Mouse (Mus musculus) megakaryocyte, embryonic 14.5 days (primary cell): ENCODE measurements around the gene Zc3h12a. TPM values are rescaled to one million over a fixed set of nuclear protein-coding genes. Genes with fewer than 3 reads are reported as not detected.

Experiments used
- H3K27me3 ChIP-seq: replicated peaks from 2 replicates; pipeline ENCODE3; 2012; ENCODE audit warnings: inconsistent platforms
- H3K36me3 ChIP-seq: replicated peaks from 2 replicates; pipeline ENCODE3; 2012; ENCODE audit warnings: low read length, inconsistent platforms, mixed read lengths
- H3K4me1 ChIP-seq: 2 replicates; pipeline ENCODE4 v1.6.1; 2012; ENCODE audit warnings: inconsistent platforms
- H3K4me3 ChIP-seq: replicated peaks from 2 replicates; pipeline ENCODE3; 2012; ENCODE audit warnings: moderate library complexity, mild to moderate bottlenecking, inconsistent platforms
- H3K9me3 ChIP-seq: 2 replicates; pipeline ENCODE4 v1.6.1; 2012; ENCODE audit warnings: inconsistent platforms
- FLI1 ChIP-seq: IDR thresholded peaks from 2 replicates; pipeline ENCODE4 v1.6.1; 2012; ENCODE audit warnings: low read length, inconsistent platforms, mixed read lengths
- GATA1 ChIP-seq: IDR thresholded peaks from 3 replicates; pipeline ENCODE4 v1.6.1; 2012; ENCODE audit warnings: mixed read lengths, low read length, inconsistent platforms, borderline replicate concordance
- polyA plus RNA-seq: library from polyadenylated mRNA; stranded (reverse); fragments of >175 nt; gene quantifications from 2 replicates; pipeline ENCODE4 v1.2.3, GENCODE M21; 2012; ENCODE audit warnings: low replicate concordance; ENCODE audit not compliant: insufficient read depth

Zc3h12a gene
- polyA plus RNA-seq, 1 experiment = 20.5 TPM

DNA sequence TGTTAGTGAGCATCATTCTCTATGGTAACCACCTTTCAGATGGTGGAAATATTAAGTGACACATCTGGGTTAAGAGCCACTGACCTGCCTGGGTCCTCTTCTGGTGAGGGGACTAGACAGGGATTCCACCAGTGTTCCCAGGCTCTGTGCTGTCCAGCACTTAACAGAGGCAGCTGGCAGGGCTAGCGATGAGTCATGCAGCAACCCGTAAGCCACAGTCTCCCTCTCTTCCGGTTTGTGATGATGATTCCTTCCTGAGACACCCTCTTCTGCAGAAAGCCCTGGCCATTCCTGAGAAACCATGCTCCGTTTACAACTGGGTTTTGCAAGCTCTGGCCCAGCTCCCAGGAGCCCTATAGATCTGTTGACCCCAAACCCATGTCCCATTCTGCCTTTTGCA, 3.9 kb upstream of the Zc3h12a start:
- Histone ChIP-seq H3K27me3 (peaks cover 2% of the 10 kb centered on the region), H3K36me3 (peaks cover 6% of the 10 kb centered on the region), H3K9me3 (no peaks in the 10 kb centered on the region), H3K4me1 (peaks cover 78% of the 10 kb centered on the region), H3K4me3 (peak overlapping the region; percentile 89)
- peak; percentile 33; the same call in 1 of the 2 replicates for TF ChIP-seq FLI1
- TF ChIP-seq GATA1 = no peak

DNA sequence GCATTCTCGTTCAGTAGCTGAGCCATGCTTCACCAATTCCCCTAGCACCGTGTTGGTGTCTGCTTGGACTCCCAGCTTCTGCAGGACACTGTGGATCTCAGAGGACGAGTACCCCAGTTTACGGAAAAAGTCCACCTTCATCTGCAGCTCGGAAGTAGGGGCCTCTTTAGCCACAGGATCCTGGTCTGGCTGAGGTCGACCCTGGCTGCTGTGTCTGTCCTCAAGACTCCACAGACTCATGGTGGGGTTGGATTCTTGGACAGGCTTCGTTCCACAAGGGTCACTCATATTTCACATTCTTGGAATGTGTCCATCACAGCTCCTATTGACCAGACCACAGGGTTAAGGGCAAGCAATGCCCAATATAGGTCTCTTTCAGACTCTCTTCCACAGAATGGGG, 879 bp downstream of the Zc3h12a start:
- no peaks in the 10 kb centered on the region for H3K27me3 ChIP-seq
- peaks cover 50% of the 10 kb centered on the region for H3K36me3 ChIP-seq
- no peaks in the 10 kb centered on the region for H3K9me3 ChIP-seq
- TF ChIP-seq FLI1 (no peak), GATA1 (no peak)
- H3K4me1 ChIP-seq = peaks cover 91% of the 10 kb centered on the region
- H3K4me3 ChIP-seq = peak overlapping the region; percentile 99

DNA sequence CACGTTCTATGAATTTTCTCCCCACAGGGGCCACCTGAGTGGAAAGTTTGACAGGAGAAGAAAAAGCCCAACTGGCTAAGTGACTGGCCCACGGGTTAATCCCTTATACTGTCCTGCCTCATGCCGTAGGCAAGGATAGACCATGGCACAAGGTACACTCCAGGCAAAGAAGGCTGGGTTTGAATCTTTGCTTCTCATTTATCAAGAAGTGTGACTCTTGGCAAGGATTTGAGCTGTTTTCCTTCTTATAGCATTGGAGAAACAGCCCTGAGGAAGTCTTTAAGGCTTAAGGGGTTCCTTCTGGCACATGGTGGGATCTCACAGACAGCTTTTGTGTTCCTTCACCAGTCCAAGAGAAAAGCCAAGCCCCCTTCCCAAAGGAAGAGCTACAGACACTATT, 1.5 kb downstream of the Zc3h12a start:
- H3K9me3 ChIP-seq = no peaks in the 10 kb centered on the region
- peaks cover 56% of the 10 kb centered on the region for H3K36me3 ChIP-seq
- TF ChIP-seq GATA1 = no peak
- no peak for TF ChIP-seq FLI1
- H3K27me3 ChIP-seq = no peaks in the 10 kb centered on the region
- peaks cover 91% of the 10 kb centered on the region for H3K4me1 ChIP-seq
- H3K4me3 ChIP-seq = peak overlapping the region; percentile 99

DNA sequence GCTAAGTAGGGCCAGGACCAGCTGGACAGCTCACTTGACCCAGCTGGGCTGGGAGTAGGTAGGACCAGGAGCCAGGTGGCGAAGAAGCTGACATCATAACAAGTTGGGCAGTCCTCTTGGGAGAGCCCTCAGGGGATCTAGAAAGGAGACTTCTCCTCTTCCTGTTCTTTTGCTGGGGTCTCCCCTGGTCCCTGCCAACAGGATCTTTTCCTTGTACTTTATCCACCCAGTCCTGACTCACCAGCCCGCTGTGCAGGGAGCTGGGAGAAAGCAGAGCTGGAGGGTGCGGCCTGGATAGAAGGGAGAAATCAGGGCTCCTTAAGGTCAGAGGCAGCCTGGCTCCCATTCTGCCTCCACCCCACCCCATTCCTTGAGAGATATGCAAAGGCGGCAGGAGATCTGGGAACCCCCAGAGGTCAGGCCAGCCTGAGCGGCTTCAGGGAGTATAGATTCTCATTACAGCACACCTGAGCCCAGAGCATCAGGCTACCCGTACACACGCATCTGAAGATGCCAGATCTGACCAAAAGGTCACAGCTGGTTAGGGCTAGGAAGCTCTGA, 2.2 kb downstream of the Zc3h12a start:
- Histone ChIP-seq H3K4me1 (peaks cover 91% of the 10 kb centered on the region), H3K36me3 (peaks cover 64% of the 10 kb centered on the region), H3K4me3 (peak overlapping the region; percentile 99), H3K27me3 (no peaks in the 10 kb centered on the region), H3K9me3 (no peaks in the 10 kb centered on the region)
- TF ChIP-seq GATA1 = no peak
- TF ChIP-seq FLI1 = no peak

DNA sequence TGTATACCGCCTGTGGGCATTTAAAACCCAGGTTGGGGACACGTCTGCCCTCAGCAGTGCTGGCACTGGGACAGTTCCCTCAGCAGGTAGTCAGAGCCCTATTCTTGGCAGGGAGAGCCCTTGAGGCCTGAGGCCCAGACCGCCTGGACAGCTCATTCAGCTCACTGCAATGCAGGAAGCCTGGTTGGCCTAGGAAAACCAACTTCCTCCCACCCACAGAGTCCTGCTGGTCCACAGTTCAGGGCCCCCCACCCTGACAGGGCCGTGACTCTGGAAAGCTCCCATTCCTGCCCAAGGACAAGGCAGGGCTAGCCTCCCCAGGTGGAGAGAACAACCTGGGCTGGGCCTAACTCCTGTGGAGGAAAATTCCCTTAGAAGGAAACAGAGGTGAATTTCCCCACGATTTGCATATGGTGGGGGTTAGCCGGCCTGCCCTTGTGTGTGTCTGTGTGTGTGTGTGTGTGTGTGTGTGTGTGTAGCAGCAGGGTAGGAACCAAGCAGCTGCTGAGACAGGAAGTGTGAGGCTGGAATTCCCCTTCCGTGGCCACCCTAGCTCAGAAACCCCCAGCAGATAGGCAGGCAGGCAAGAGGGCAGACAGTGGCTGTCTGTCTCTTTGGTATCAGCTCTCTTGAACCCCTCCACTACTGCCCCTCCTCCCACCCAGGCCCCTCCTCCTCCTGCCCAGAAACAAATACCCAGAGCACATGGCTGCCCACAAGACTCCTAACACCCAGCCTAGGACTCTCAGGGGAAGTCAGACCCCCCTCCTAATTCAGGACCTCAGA, 3.0 kb downstream of the Zc3h12a start:
- H3K36me3 ChIP-seq = peaks cover 72% of the 10 kb centered on the region
- H3K4me1 ChIP-seq = peaks cover 91% of the 10 kb centered on the region
- no peaks in the 10 kb centered on the region for H3K27me3 ChIP-seq
- H3K4me3 ChIP-seq = peak overlapping the region; percentile 99
- TF ChIP-seq GATA1 = no peak
- no peak for TF ChIP-seq FLI1
- H3K9me3 ChIP-seq = no peaks in the 10 kb centered on the region

DNA sequence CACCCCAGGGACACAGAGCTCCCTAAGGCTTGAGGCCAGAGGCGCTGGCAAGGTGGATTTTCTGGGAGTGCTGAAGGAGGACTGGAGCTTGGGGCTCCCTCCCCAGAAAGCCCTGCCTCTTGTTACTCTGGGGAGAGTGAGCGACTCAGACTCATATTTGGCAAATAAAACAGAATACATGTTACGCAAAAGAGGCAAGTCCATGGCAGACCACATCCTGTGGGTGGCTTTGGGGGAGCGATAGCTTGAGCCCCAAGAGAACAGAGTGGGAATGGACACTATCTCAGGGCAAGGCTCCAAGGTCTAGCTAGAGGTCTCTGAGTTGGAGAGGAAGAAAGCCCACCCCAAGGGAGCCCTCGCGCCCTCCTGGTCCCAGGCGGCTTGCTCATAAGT, 4.4 kb downstream of the Zc3h12a start:
- peak; percentile 37; the same call in 1 of the 3 replicates for TF ChIP-seq GATA1
- TF ChIP-seq FLI1 = no peak
- Histone ChIP-seq H3K27me3 (no peaks in the 10 kb centered on the region), H3K4me3 (peak overlapping the region; percentile 99), H3K9me3 (no peaks in the 10 kb centered on the region), H3K4me1 (peaks cover 92% of the 10 kb centered on the region), H3K36me3 (peaks cover 84% of the 10 kb centered on the region)

DNA sequence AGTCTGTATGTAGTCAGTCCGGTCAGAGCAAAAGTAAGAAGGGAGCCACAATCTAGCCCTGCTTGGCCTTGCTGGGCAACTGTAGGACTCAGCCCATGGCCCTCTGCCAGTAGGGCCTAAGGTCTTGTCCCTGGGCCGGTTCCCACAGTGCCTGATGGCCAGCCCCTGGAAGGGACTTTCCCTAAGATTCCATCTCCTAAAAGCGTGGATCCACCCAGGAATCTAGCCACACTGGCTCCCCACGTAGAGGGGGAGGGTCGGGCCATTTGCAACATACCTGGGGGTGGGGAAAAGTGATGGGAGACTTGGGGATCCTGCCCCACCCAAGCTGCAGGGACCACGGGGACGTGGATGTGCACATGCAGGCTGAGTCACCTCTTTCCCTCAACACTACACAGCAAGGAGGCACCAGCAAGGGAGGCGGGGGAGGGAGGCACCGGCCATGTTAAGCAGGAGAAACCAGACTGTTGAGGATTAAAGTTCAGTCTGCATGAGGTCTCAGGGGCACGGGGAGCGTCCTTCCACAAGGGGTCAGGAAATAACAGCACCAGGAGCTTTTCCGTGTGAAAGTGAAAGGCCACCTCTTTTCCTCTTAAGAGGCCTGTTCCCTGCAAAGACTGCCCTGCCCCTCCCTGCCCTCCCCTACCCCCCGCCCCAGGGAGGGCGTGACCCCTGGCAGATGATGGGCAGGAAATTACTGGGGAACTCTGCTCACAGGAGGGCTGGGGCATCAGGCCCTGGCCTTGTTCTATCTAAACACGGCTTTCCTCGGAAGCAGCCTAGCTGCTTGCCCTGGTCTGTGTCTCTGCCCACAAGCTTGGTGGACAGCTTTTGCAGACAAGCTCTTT, 5.0 kb downstream of the Zc3h12a start:
- Histone ChIP-seq H3K9me3 (no peaks in the 10 kb centered on the region), H3K4me3 (peak overlapping the region; percentile 99), H3K4me1 (peaks cover 93% of the 10 kb centered on the region), H3K27me3 (no peaks in the 10 kb centered on the region), H3K36me3 (peaks cover 90% of the 10 kb centered on the region)
- TF ChIP-seq GATA1 (no peak), FLI1 (no peak)

DNA sequence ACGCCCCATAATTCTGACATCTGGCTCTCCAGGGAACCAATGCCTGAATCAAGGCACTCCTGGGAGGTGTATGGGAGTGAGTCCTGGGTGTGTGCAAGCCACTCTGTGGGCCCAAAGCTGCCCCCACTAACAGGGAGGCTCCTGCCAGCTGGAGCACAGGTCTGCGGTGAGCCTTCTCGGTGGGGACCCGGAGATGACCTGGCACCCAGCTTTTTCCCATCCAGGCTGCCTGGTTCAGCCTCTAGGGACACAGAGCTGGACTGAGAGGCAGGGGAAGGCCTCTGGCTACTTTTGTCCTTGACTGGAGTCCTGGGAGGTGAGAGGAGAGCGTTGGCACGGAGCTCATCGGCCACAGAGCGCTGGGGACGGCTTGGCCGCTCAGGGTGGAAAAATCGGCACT, 7.9 kb downstream of the Zc3h12a start:
- TF ChIP-seq GATA1 (no peak), FLI1 (no peak)
- Histone ChIP-seq H3K4me3 (no peak overlapping the region), H3K27me3 (no peaks in the 10 kb centered on the region), H3K36me3 (peaks cover 76% of the 10 kb centered on the region), H3K9me3 (no peaks in the 10 kb centered on the region), H3K4me1 (peaks cover 100% of the 10 kb centered on the region)

DNA sequence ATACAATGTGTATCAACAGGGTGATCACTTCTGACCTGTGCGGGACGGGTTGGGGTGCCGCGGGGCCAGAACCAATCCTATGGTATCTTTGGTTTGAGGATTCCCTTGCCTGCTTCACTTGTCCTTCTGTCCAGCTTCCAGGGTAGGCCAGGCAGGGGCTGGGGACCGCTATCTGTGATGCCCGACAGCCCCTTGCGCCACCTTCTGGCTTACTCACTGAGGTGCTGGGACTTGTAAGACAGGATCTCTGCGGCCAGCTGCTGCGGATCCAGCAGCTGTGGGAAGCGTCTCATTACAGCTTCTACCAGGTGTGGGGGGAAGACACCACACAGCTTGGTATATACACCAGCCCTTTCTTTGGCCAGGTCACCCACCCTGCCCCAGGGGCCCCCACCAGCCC, 8.6 kb downstream of the Zc3h12a start:
- H3K27me3 ChIP-seq = no peaks in the 10 kb centered on the region
- peaks cover 100% of the 10 kb centered on the region for H3K4me1 ChIP-seq
- TF ChIP-seq FLI1 = no peak
- TF ChIP-seq GATA1 = no peak
- H3K4me3 ChIP-seq = no peak overlapping the region
- no peaks in the 10 kb centered on the region for H3K9me3 ChIP-seq
- peaks cover 70% of the 10 kb centered on the region for H3K36me3 ChIP-seq
